Mouse (Mus musculus) limb, embryonic 14.5 days (tissue): Measurements from ENCODE around the gene Fgfr2. TPM values are rescaled to one million over a fixed set of nuclear protein-coding genes. Genes with fewer than 3 reads are reported as not detected.

ENCODE experiments used
- ATAC-seq: fragments of 200-750 bp; cut with Nextera tagmentation; 2 replicates; pipeline ENCODE4 v1.8.0; 2017; ENCODE audit warnings: low read depth, moderate number of reproducible peaks, moderate TSS enrichment; ENCODE audit not compliant: low FRiP score
- DNase-seq: peaks from one replicate; pipeline ENCODE4 v3.0.0-alpha.2; 2015; ENCODE audit warnings: low spot score
- H3K27ac ChIP-seq: fragments of 300-500 bp; sonication (generic); replicated peaks from 2 replicates; pipeline ENCODE4 v1.5.1; 2014; ENCODE audit warnings: low read depth, mild to moderate bottlenecking, low read length, moderate library complexity, mixed read lengths
- H3K27me3 ChIP-seq: fragments of 300-500 bp; sonication (generic); 2 replicates; pipeline ENCODE4 v1.6.1; 2014; ENCODE audit warnings: low read length, mixed read lengths; ENCODE audit not compliant: control insufficient read depth, insufficient read depth
- H3K36me3 ChIP-seq: fragments of 300-500 bp; sonication (generic); 2 replicates; pipeline ENCODE4 v1.6.1; 2014; ENCODE audit warnings: mild to moderate bottlenecking, low read length, moderate library complexity, mixed read lengths; ENCODE audit not compliant: control insufficient read depth, insufficient read depth
- H3K4me1 ChIP-seq: fragments of 300-500 bp; sonication (generic); 2 replicates; pipeline ENCODE4 v1.6.1; 2014; ENCODE audit warnings: antibody characterized with exemption, low read length, mixed read lengths; ENCODE audit not compliant: control insufficient read depth, insufficient read depth
- H3K4me2 ChIP-seq: fragments of 300-500 bp; sonication (generic); replicated peaks from 2 replicates; pipeline ENCODE4 v1.6.1; 2014; ENCODE audit warnings: low read depth, mild to moderate bottlenecking, low read length, moderate library complexity; ENCODE audit not compliant: severe bottlenecking
- H3K4me3 ChIP-seq: fragments of 300-500 bp; sonication (generic); replicated peaks from 2 replicates; pipeline ENCODE4 v1.5.1; 2014; ENCODE audit warnings: low read length
- H3K9ac ChIP-seq: fragments of 300-500 bp; sonication (generic); 2 replicates; pipeline ENCODE4 v1.6.1; 2014; ENCODE audit warnings: mild to moderate bottlenecking, low read depth, low read length, moderate library complexity; ENCODE audit not compliant: severe bottlenecking
- H3K9me3 ChIP-seq: fragments of 300-500 bp; sonication (generic); 2 replicates; pipeline ENCODE4 v1.6.1; 2016; ENCODE audit warnings: low read length; ENCODE audit not compliant: control insufficient read depth
- POLR2A ChIP-seq: fragments of 200-500 bp; IDR thresholded peaks from 2 replicates; pipeline ENCODE4 v1.8.0; 2012; ENCODE audit warnings: inconsistent platforms, mild to moderate bottlenecking, moderate library complexity, borderline replicate concordance; ENCODE audit not compliant: insufficient read depth, insufficient read length; ENCODE audit errors: extremely low read depth
- WGBS: fragments of 180-500 bp; shearing (Covaris S2); extraction: QIAGEN DNeasy Blood & Tissue Kit; methylation state at CpG from one replicate; pipeline ENCODE4 v1.1.7; 2014; 5-methylcytosine and 5-hydroxymethylcytosine counted together
- polyA plus RNA-seq, 2 experiments: library from polyadenylated mRNA; depleted of rRNA in 1 of 2; stranded (reverse) in 1 of 2; unstranded in 1 of 2; fragments of >200 nt; fragmentation: Nextera tagmentation in 1 of 2; extraction: Ambion mirVana in 1 of 2; gene quantifications; 2 replicates each; pipeline versions ENCODE4 v1.2.1 to v1.2.3; 2012 to 2014

Gene Fgfr2
- polyA plus RNA-seq, 2 experiments: 131 to 133 TPM

- WGBS: 65% methylated on average over 8 of the region's 8 CpGs
- Histone ChIP-seq H3K9me3 (no peaks in the 10 kb centered on the region), H3K27ac (no peak overlapping the region), H3K4me2 (no peak overlapping the region), H3K27me3 (no peaks in the 10 kb centered on the region), H3K36me3 (no peaks in the 10 kb centered on the region), H3K4me3 (no peak overlapping the region), H3K9ac (no peak overlapping the region), H3K4me1 (no peaks in the 10 kb centered on the region)
- TF ChIP-seq POLR2A: no peak
- DNase-seq (no peak), ATAC-seq (no peak)
Observed at GRCm38 (mm10) chr7:131184339-131184738, 1938.8 kb downstream of the Fgfr2 start.

- DNase-seq (no peak), ATAC-seq (no peak)
- 41% methylated on average over 4 of the region's 4 CpGs for WGBS
- Histone ChIP-seq H3K9ac (no peak overlapping the region), H3K4me3 (no peak overlapping the region), H3K4me1 (no peaks in the 10 kb centered on the region), H3K4me2 (no peak overlapping the region), H3K9me3 (no peaks in the 10 kb centered on the region), H3K27ac (no peak overlapping the region), H3K27me3 (no peaks in the 10 kb centered on the region), H3K36me3 (no peaks in the 10 kb centered on the region)
- TF ChIP-seq POLR2A: no peak
Observed at GRCm38 (mm10) chr7:131182685-131183084, 1940.5 kb downstream of the Fgfr2 start.

- H3K36me3 ChIP-seq: no peaks in the 10 kb centered on the region
- H3K4me1 ChIP-seq: no peaks in the 10 kb centered on the region
- no peaks in the 10 kb centered on the region for H3K9me3 ChIP-seq
- H3K9ac ChIP-seq: no peak within 1 kb of the TSS
- TF ChIP-seq POLR2A: no peak
- H3K4me3 ChIP-seq: no peak within 1 kb of the TSS
- H3K4me2 ChIP-seq: no peak within 1 kb of the TSS
- WGBS: 87% methylated on average over 9 of the region's 9 CpGs
- DNase-seq (no peak), ATAC-seq (no peak)
- H3K27me3 ChIP-seq: no peaks in the 10 kb centered on the region
- no peak within 1 kb of the TSS for H3K27ac ChIP-seq
Observed at GRCm38 (mm10) chr7:131174121-131174520, 1949.0 kb downstream of the Fgfr2 start, which contains the start of gene 5430419D17Rik. TSS of gene 5430419D17Rik (plus strand) at chr7:131174402.

GRCm38 (mm10) chr7:131169099-131169498, 1954.1 kb downstream of the Fgfr2 start:
- DNase-seq: no peak
- no peaks in the 10 kb centered on the region for H3K27me3 ChIP-seq
- H3K4me3 ChIP-seq: no peak overlapping the region
- TF ChIP-seq POLR2A: no peak
- H3K27ac ChIP-seq: no peak overlapping the region
- no peak overlapping the region for H3K9ac ChIP-seq
- H3K4me1 ChIP-seq: no peaks in the 10 kb centered on the region
- no peak overlapping the region for H3K4me2 ChIP-seq
- H3K36me3 ChIP-seq: no peaks in the 10 kb centered on the region
- WGBS: 54% methylated on average over 2 of the region's 2 CpGs
- ATAC-seq: no peak
- no peaks in the 10 kb centered on the region for H3K9me3 ChIP-seq

- 77% methylated on average over 3 of the region's 3 CpGs for WGBS
- Histone ChIP-seq H3K4me2 (no peak overlapping the region), H3K9me3 (no peaks in the 10 kb centered on the region), H3K36me3 (no peaks in the 10 kb centered on the region), H3K9ac (no peak overlapping the region), H3K4me1 (no peaks in the 10 kb centered on the region), H3K27ac (no peak overlapping the region), H3K27me3 (no peaks in the 10 kb centered on the region), H3K4me3 (no peak overlapping the region)
- DNase-seq (no peak), ATAC-seq (no peak)
- TF ChIP-seq POLR2A: no peak
Observed at GRCm38 (mm10) chr7:131167771-131168170, 1955.4 kb downstream of the Fgfr2 start.

GRCm38 (mm10) chr7:131162251-131162650, 1960.9 kb downstream of the Fgfr2 start:
- Histone ChIP-seq H3K36me3 (no peaks in the 10 kb centered on the region), H3K9ac (no peak overlapping the region), H3K4me3 (no peak overlapping the region), H3K9me3 (no peaks in the 10 kb centered on the region), H3K27me3 (no peaks in the 10 kb centered on the region), H3K4me1 (no peaks in the 10 kb centered on the region), H3K4me2 (no peak overlapping the region), H3K27ac (no peak overlapping the region)
- TF ChIP-seq POLR2A: no peak
- DNase-seq: no peak
- WGBS: 71% methylated on average over 7 of the region's 7 CpGs
- ATAC-seq: no peak
